8 mouse cellular contexts compared by ENCODE assay signal in genomic region chr16:14159746-14160131, GRCm38 (mm10). TPM values are rescaled to one million over a fixed set of nuclear protein-coding genes. Genes with fewer than 3 reads are reported as not detected.
DNase-seq lines count a peak whose midpoint lies in the region; ATAC-seq and TF ChIP-seq lines count a peak whose summit lies in the region.

No protein-coding gene starts in this region.

- peak overlapping the region; percentile 95 for H3K27ac ChIP-seq in ES-E14 (ENCODE audit: insufficient read depth, low read depth, low read length, poor library complexity, severe bottlenecking)
- peak overlapping the region; percentile 94 for H3K27ac ChIP-seq in heart, postnatal 0 days (ENCODE audit: low read depth)
- peak overlapping the region; percentile 98 for H3K27ac ChIP-seq in lung, embryonic 14.5 days (ENCODE audit: low read depth)

- peak overlapping the region; percentile 86 for H3K4me3 ChIP-seq in ES-E14 (ENCODE audit: insufficient read depth in 1 of 2, low read depth in 1 of 2, low read length in 2 of 2, poor library complexity in 1 of 2, severe bottlenecking in 1 of 2)
- H3K4me3 ChIP-seq in heart, postnatal 0 days (ENCODE audit: low read depth, low read length): peak overlapping the region; percentile 85
- H3K4me3 ChIP-seq in lung, embryonic 14.5 days (ENCODE audit: low read depth, low read length): peak overlapping the region; percentile 72

- TF ChIP-seq POLR2A in brain, embryonic 14.5 days (IDR thresholded peaks at IDR 0.05; ENCODE audit: borderline replicate concordance, extremely low read depth, insufficient read depth, insufficient read length, poor library complexity, severe bottlenecking): no peak

- H3K9ac ChIP-seq in ES-E14 (ENCODE audit: insufficient read depth, low read depth, low read length, poor library complexity, severe bottlenecking): peak overlapping the region; percentile 88
- peak overlapping the region; percentile 60 for H3K9ac ChIP-seq in heart, postnatal 0 days (replicated peaks; ENCODE audit: low read depth, low read length)
- H3K9ac ChIP-seq in lung, embryonic 14.5 days: peak overlapping the region; percentile 68

- TF ChIP-seq EP300 in heart, postnatal 0 days (IDR thresholded peaks at IDR 0.05; ENCODE audit: low read depth): no peak; the same call in 1 of the 2 replicates

- H3K27me3 ChIP-seq in heart, postnatal 0 days (ENCODE audit: control insufficient read depth, insufficient read depth, low read length): no peaks in the 10 kb centered on the region
- H3K27me3 ChIP-seq in lung, embryonic 14.5 days (ENCODE audit: insufficient read depth, low read length): no peaks in the 10 kb centered on the region

- H3K4me2 ChIP-seq in heart, postnatal 0 days (ENCODE audit: low read depth, low read length): peak overlapping the region; percentile 68
- H3K4me2 ChIP-seq in lung, embryonic 14.5 days: peak overlapping the region; percentile 67

- WGBS in heart, postnatal 0 days: under 1% methylated on average over 10 of the region's 10 CpGs
- WGBS in lung, embryonic 14.5 days: under 1% methylated on average over 10 of the region's 10 CpGs

- DNase-seq in ES-E14 (ENCODE audit: low read depth, low spot score): peak; percentile 59
- DNase-seq in brain, embryonic 14.5 days (ENCODE audit: low read depth): peak; percentile 91
- peak; percentile 65 for DNase-seq in fibroblast of lung, adult 2 months (ENCODE audit: low read depth)
- peak; percentile 88 for DNase-seq in heart, postnatal 0 days (ENCODE audit: low spot score)
- peak; percentile 88 for DNase-seq in layer of hippocampus, adult 11-12 months (ENCODE audit: low spot score)
- peak; percentile 95 for DNase-seq in lung, embryonic 14.5 days
- peak; percentile 44 for DNase-seq in ovary, adult 18-20 months (ENCODE audit: low spot score)
- DNase-seq in thymus, postnatal 0 days (ENCODE audit: low spot score): peak; percentile 81

- no peaks in the 10 kb centered on the region for H3K9me3 ChIP-seq in ES-E14 (ENCODE audit: control insufficient read depth, insufficient read depth, low read depth, low read length)
- no peaks in the 10 kb centered on the region for H3K9me3 ChIP-seq in heart, postnatal 0 days (replicated peaks; ENCODE audit: control insufficient read depth, low read length)
- H3K9me3 ChIP-seq in lung, embryonic 14.5 days (ENCODE audit: low read depth, low read length): no peaks in the 10 kb centered on the region

- in situ Hi-C loops in ES-E14 (cut with MboI; ENCODE audit: low sequenced_read_pairs in 2 of 2, unreplicated experiment in 2 of 2): no loop called here

- peaks cover 2 to 7% of the 10 kb centered on the region in 2 experiments; a peak in 3 of 4 replicates for H3K4me1 ChIP-seq in ES-E14 (ENCODE audit: control insufficient read depth in 2 of 2, insufficient read depth in 2 of 2, low read length in 2 of 2, poor library complexity in 1 of 2)
- H3K4me1 ChIP-seq in heart, postnatal 0 days (ENCODE audit: control insufficient read depth, insufficient read depth): peaks cover 21% of the 10 kb centered on the region; the same call in 1 of the 2 replicates
- H3K4me1 ChIP-seq in lung, embryonic 14.5 days (ENCODE audit: insufficient read depth): 0 out of 2 replicates have a peak, but pooled peaks cover 6% of the 10 kb centered on the region

- TF ChIP-seq CTCF in brain, embryonic 14.5 days (IDR thresholded peaks at IDR 0.05; ENCODE audit: borderline replicate concordance, extremely low read depth, insufficient read depth, insufficient read length): peak; percentile 73; the same call in 1 of the 2 replicates
- peak; percentile 91 for TF ChIP-seq CTCF in heart, postnatal 0 days (IDR thresholded peaks at IDR 0.05; ENCODE audit: low read depth)
- TF ChIP-seq CTCF in lung, embryonic 14.5 days (IDR thresholded peaks at IDR 0.05; ENCODE audit: low read depth): peak; percentile 87

- peak; percentile 9; the same call in 1 of the 2 replicates for ATAC-seq in heart, postnatal 0 days (ENCODE audit: insufficient read depth, low read depth)
- peak; percentile 21 for ATAC-seq in lung, embryonic 14.5 days (ENCODE audit: insufficient read depth)

- no peaks in the 10 kb centered on the region for H3K36me3 ChIP-seq in ES-E14 (ENCODE audit: control insufficient read depth, insufficient read depth, low read length, poor library complexity, severe bottlenecking)
- 0 out of 2 replicates have a peak, but pooled peaks cover 4% of the 10 kb centered on the region for H3K36me3 ChIP-seq in heart, postnatal 0 days (replicated peaks; ENCODE audit: control insufficient read depth, insufficient read depth, low read length)
- no peaks in the 10 kb centered on the region for H3K36me3 ChIP-seq in lung, embryonic 14.5 days (ENCODE audit: insufficient read depth)

TF ChIP-seq in ES-E14, 5 proteins besides CTCF, POLR2A, EP300 and RAD21:
- TF ChIP-seq ZC3H11A (IDR thresholded peaks at IDR 0.05; ENCODE audit: borderline replicate concordance, low read depth, low read length) (no peak), MAFK (IDR thresholded peaks at IDR 0.05; ENCODE audit: insufficient read depth, low read depth, low read length) (no peak), CHD2 (IDR thresholded peaks at IDR 0.05; ENCODE audit: low read depth, low read length) (no peak), HCFC1 (IDR thresholded peaks at IDR 0.05; ENCODE audit: borderline replicate concordance, insufficient read depth, low read length) (no peak; the same call in 1 of the 2 replicates), ZNF384 (IDR thresholded peaks at IDR 0.05; ENCODE audit: low read depth, low read length) (no peak)

RNA-seq across cellular contexts. Expression of gene Nde1, which starts 3.3 kb away (rescaled TPM):
- total RNA-seq in ES-E14 (2012; rRNA removed): 61.3 and 69.1 TPM in 2 replicates
- 35.9 and 53.5 TPM in 2 replicates for polyA plus RNA-seq in brain, embryonic 14.5 days (2012; rRNA removed)
- total RNA-seq in heart, postnatal 0 days (2014; rRNA removed; ENCODE audit: low replicate concordance): 48.7 and 61.6 TPM in 2 replicates
- 33.9 and 37.0 TPM in 2 replicates for polyA plus RNA-seq in heart, postnatal 0 days (2015; fragmentation: Nextera tagmentation; extraction: Ambion mirVana)
- 157 and 158 TPM in 2 replicates for polyA plus RNA-seq in lung, embryonic 14.5 days (2014; fragmentation: Nextera tagmentation; extraction: Ambion mirVana)
- 103 and 112 TPM in 2 replicates for polyA plus RNA-seq in thymus, postnatal 0 days (2015; fragmentation: Nextera tagmentation; extraction: Ambion mirVana)

RNA-seq across cellular contexts. Expression of gene Marf1, which starts 3.4 kb away (rescaled TPM):
- total RNA-seq in ES-E14 (2012; rRNA removed): 24.1 and 26.4 TPM in 2 replicates
- 17.9 and 26.6 TPM in 2 replicates for polyA plus RNA-seq in brain, embryonic 14.5 days (2012; rRNA removed)
- total RNA-seq in heart, postnatal 0 days (2014; rRNA removed; ENCODE audit: low replicate concordance): 8.7 and 10.7 TPM in 2 replicates
- polyA plus RNA-seq in heart, postnatal 0 days (2015; fragmentation: Nextera tagmentation; extraction: Ambion mirVana): 5.1 and 6.4 TPM in 2 replicates
- polyA plus RNA-seq in lung, embryonic 14.5 days (2014; fragmentation: Nextera tagmentation; extraction: Ambion mirVana): 16.4 and 17.3 TPM in 2 replicates
- 13.6 and 16.3 TPM in 2 replicates for polyA plus RNA-seq in thymus, postnatal 0 days (2015; fragmentation: Nextera tagmentation; extraction: Ambion mirVana)

Comparison
In these comparisons a context has a peak if more than half of its experiments do, and no peak if none do; other contexts are left out.
1. Peak in every context shown above with its lines: DNase-seq, ATAC-seq, H3K4me3 ChIP-seq and H3K27ac ChIP-seq.
2. DNase-seq: peak in every context shown above with its lines; median percentile 95 in lung, embryonic 14.5 days; 91 in brain, embryonic 14.5 days; 88 in heart, postnatal 0 days; 88 in layer of hippocampus, adult 11-12 months; 81 in thymus, postnatal 0 days; 65 in fibroblast of lung, adult 2 months; 59 in ES-E14; 44 in ovary, adult 18-20 months.